Mouse (Mus musculus) thymus, adult 2 months (tissue): ENCODE measurements around the gene Celf5.

Experiments used
- CTCF ChIP-seq: fragments of 200-500 bp; IDR thresholded peaks from 2 replicates; pipeline ENCODE4 v1.5.1; 2012; ENCODE audit warnings: mild to moderate bottlenecking, control low read depth, low read length, moderate library complexity, borderline replicate concordance; ENCODE audit not compliant: control insufficient read depth, poor library complexity, insufficient read depth; ENCODE audit errors: extremely low read depth
- POLR2A ChIP-seq: fragments of 200-500 bp; IDR thresholded peaks from 2 replicates; pipeline ENCODE4 v1.6.1; 2012; ENCODE audit warnings: mild to moderate bottlenecking, low read length, control low read depth, moderate library complexity; ENCODE audit not compliant: control insufficient read depth, poor library complexity, insufficient read depth; ENCODE audit errors: extremely low read depth

DNA sequence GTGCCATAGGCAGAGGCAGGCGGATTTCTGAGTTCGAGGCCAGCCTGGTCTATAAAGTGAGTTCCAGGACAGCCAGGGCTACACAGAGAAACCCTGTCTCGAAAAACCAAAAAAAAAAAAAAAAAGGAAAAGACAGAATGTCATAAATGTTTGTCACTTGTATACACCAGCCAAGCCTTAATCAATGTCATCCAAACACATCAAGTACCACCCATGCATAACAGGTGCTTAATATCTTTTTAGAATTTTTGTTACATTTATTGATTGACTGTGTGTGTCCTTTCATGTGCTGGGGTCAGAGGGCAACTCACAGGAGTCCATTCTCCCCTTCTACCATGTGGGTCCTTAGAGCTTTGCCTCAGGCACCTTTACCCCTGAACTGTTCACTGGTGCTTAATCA, 17.5 kb upstream of the Celf5 start, which contains the start of gene S1pr4:
- TF ChIP-seq POLR2A (no peak), CTCF (no peak)
